Mouse (Mus musculus): ENCODE results near the gene Dedd2. TPM values are rescaled to one million over a fixed set of nuclear protein-coding genes. Genes with fewer than 3 reads are reported as not detected.

Dedd2 gene
- polyA plus RNA-seq, 1 experiment from 2014 or later = 12.2 TPM

- Histone ChIP-seq H3K36me3 (no peaks in the 10 kb centered on the region), H3K27me3 (no peaks in the 10 kb centered on the region), H3K4me3 (peak overlapping the region; percentile 90), H3K27ac (replicated peaks) (peak overlapping the region; percentile 89), H3K9ac (replicated peaks) (no peak overlapping the region), H3K4me2 (replicated peaks) (peak overlapping the region; percentile 92), H3K4me1 (peaks cover 37% of the 10 kb centered on the region), H3K9me3 (no peaks in the 10 kb centered on the region)
- no peak for ATAC-seq (ENCODE audit: low FRiP score, low read depth)
- 14% methylated on average over 8 of the region's 8 CpGs for WGBS
These were observed 31.4 kb upstream of the Dedd2 start for GRCm38 (mm10) chr7:25251822-25252221.

GRCm38 (mm10) chr7:25251071-25251791 lies 30.8 kb upstream of the Dedd2 start:
- ATAC-seq (ENCODE audit: low FRiP score, low read depth) = peak; percentile 17; the same call in 1 of the 2 replicates
- Histone ChIP-seq H3K4me3 (peak overlapping the region; percentile 90), H3K27ac (replicated peaks) (peak overlapping the region; percentile 89), H3K4me2 (replicated peaks) (peak overlapping the region; percentile 92), H3K36me3 (no peaks in the 10 kb centered on the region), H3K9me3 (no peaks in the 10 kb centered on the region), H3K27me3 (no peaks in the 10 kb centered on the region), H3K9ac (replicated peaks) (peak overlapping the region; percentile 83), H3K4me1 (peaks cover 43% of the 10 kb centered on the region)
- WGBS = 2% methylated on average over 22 of the region's 22 CpGs

GRCm38 (mm10) chr7:25250141-25250972 lies 29.9 kb upstream of the Dedd2 start, which contains the start of gene Erf:
TSS of gene Erf (minus strand) at chr7:25250761.
- Histone ChIP-seq H3K4me1 (peaks cover 50% of the 10 kb centered on the region), H3K36me3 (peaks cover 7% of the 10 kb centered on the region), H3K4me2 (replicated peaks) (peak within 1 kb of the TSS; percentile 92), H3K9ac (replicated peaks) (peak within 1 kb of the TSS; percentile 83), H3K9me3 (no peaks in the 10 kb centered on the region), H3K4me3 (peak within 1 kb of the TSS; percentile 90), H3K27me3 (no peaks in the 10 kb centered on the region), H3K27ac (replicated peaks) (peak within 1 kb of the TSS; percentile 89)
- WGBS = under 1% methylated on average over 58 of the region's 81 CpGs
- ATAC-seq (ENCODE audit: low FRiP score, low read depth) = peak; percentile 82

DNA sequence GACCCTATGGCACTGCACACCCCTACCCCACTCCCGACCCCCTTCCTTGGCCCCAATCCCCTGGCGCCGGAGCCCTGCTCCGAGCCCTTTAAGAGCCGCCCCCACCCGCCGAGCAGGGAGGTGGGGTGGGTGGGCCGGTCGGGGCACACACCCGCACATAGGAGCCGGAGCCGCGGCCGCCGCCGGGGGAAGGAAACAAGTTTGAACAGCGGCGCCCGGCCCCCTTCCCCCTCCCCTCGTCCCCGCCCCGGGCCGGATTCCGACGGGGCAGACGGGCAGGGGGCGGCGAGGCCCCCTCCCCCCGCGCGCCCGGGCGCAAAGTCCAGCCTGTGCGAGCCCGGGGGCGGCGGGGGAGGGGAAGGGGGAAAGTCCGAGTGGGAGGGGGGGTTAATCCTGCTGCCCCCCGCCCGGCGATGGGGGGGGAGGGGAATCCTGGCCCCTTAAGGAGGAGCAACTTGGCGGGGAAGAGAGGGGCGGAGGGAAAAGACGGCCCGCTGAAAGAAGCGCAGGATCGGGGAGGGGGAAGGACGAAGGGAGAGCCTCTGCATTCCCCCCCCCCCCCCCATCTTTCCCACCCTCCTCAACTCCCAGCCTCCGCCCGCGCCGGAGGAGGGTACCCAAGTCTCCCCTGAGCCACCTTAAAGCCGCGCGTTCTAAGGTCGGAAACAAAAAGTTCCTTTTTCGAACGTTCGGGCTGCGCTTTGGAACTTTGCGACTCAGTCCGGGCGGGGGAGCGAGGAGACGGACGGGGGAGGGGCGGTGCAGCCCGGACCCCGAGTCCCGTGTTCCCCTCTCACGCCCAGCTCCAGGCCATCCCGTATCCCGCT lies 29.1 kb upstream of the Dedd2 start:
- no peaks in the 10 kb centered on the region for H3K9me3 ChIP-seq
- WGBS = under 1% methylated on average over 31 of the region's 73 CpGs
- H3K36me3 ChIP-seq = peaks cover 16% of the 10 kb centered on the region
- no peaks in the 10 kb centered on the region for H3K27me3 ChIP-seq
- peak; percentile 61 for ATAC-seq (ENCODE audit: low FRiP score, low read depth)
- H3K4me2 ChIP-seq (replicated peaks) = peak overlapping the region; percentile 92
- peak overlapping the region; percentile 83 for H3K9ac ChIP-seq (replicated peaks)
- H3K4me3 ChIP-seq = peak overlapping the region; percentile 90
- H3K4me1 ChIP-seq = peaks cover 50% of the 10 kb centered on the region
- H3K27ac ChIP-seq (replicated peaks) = peak overlapping the region; percentile 89

DNA sequence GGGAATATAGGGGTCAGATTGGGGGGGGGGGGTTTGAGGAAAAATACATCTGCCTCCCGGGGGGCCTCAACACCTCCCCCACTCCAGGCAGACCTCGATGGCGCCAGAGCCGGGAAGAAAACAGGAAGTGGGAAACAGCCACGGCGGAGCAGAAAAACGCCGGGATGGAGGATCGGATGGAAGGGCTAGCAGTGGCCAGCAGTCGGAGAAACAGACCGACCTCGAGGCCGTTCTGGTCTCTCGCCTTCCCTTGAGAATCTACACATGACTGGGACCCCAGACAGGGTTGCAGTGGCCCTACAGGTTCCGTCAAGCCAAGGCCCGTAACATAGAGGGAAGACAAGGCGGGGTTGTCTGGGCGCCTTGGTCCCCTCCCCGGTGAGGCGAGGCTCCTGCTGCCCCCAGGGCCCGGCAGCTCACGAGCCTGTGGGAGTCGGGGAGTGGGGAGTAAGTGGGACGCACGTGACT lies 28.5 kb upstream of the Dedd2 start:
- H3K4me2 ChIP-seq (replicated peaks) = peak overlapping the region; percentile 92
- H3K36me3 ChIP-seq = peaks cover 19% of the 10 kb centered on the region
- peaks cover 50% of the 10 kb centered on the region for H3K4me1 ChIP-seq
- peak overlapping the region; percentile 83 for H3K9ac ChIP-seq (replicated peaks)
- H3K9me3 ChIP-seq = no peaks in the 10 kb centered on the region
- H3K27me3 ChIP-seq = no peaks in the 10 kb centered on the region
- peak overlapping the region; percentile 89 for H3K27ac ChIP-seq (replicated peaks)
- under 1% methylated on average over 25 of the region's 25 CpGs for WGBS
- H3K4me3 ChIP-seq = peak overlapping the region; percentile 90
- no peak; the same call in 1 of the 2 replicates for ATAC-seq (ENCODE audit: low FRiP score, low read depth)

DNA sequence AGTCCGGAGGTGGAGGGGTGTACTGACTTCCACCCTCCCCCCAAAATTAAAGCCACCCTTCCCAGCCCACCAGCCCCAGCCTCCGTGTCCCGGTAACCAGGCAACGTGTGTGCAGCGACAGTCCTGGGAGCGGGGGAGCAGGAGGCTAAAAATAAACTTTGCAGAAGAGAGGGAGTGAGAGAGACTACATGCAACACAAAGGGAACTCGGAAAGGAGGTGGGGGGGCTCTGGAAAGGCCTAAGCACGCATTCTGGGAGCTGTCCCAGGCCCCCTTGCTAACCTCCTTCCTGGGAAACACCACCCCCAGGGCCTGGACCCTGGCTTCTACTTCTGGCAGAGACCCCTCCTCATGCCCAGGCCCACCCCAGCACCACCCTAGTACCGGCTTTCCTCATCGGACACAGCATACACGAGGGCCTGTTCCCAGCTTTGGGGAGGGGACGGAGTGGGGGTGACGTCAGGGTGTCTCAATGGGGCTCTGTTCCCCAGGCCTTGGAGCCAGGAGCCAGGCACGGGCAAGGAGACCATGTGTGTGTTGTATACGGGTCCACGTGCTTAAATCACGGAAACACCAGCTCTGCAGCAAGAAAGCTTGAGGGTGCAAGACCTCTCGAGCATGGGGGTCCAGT lies 27.7 kb upstream of the Dedd2 start:
- Histone ChIP-seq H3K36me3 (peaks cover 19% of the 10 kb centered on the region), H3K9ac (replicated peaks) (peak overlapping the region; percentile 83), H3K27me3 (no peaks in the 10 kb centered on the region), H3K9me3 (no peaks in the 10 kb centered on the region), H3K4me1 (peaks cover 50% of the 10 kb centered on the region), H3K4me3 (peak overlapping the region; percentile 90), H3K27ac (replicated peaks) (peak overlapping the region; percentile 89), H3K4me2 (replicated peaks) (peak overlapping the region; percentile 92)
- ATAC-seq (ENCODE audit: low FRiP score, low read depth) = peak; percentile 16; the same call in 1 of the 2 replicates
- WGBS = under 1% methylated on average over 18 of the region's 18 CpGs

GRCm38 (mm10) chr7:25247498-25247897 lies 27.1 kb upstream of the Dedd2 start:
- 21% methylated on average over 3 of the region's 3 CpGs for WGBS
- H3K27me3 ChIP-seq = no peaks in the 10 kb centered on the region
- H3K4me3 ChIP-seq = peak overlapping the region; percentile 90
- peak overlapping the region; percentile 89 for H3K27ac ChIP-seq (replicated peaks)
- no peak for ATAC-seq (ENCODE audit: low FRiP score, low read depth)
- H3K4me1 ChIP-seq = peaks cover 50% of the 10 kb centered on the region
- H3K9me3 ChIP-seq = no peaks in the 10 kb centered on the region
- H3K36me3 ChIP-seq = peaks cover 25% of the 10 kb centered on the region
- H3K9ac ChIP-seq (replicated peaks) = peak overlapping the region; percentile 83; the same call in 1 of the 2 replicates
- peak overlapping the region; percentile 92 for H3K4me2 ChIP-seq (replicated peaks)

GRCm38 (mm10) chr7:25246759-25247137 lies 26.3 kb upstream of the Dedd2 start:
- Histone ChIP-seq H3K27ac (replicated peaks) (0 out of 2 replicates have a peak overlapping the region, but pooled peaks have one; percentile 10), H3K4me2 (replicated peaks) (peak overlapping the region; percentile 92), H3K4me1 (peaks cover 46% of the 10 kb centered on the region), H3K27me3 (no peaks in the 10 kb centered on the region), H3K9me3 (no peaks in the 10 kb centered on the region), H3K36me3 (peaks cover 26% of the 10 kb centered on the region), H3K9ac (replicated peaks) (peak overlapping the region; percentile 83), H3K4me3 (peak overlapping the region; percentile 90; the same call in 1 of the 2 replicates)
- no peak for ATAC-seq (ENCODE audit: low FRiP score, low read depth)
- WGBS = 68% methylated on average over 4 of the region's 4 CpGs

- WGBS = 86% methylated on average over 20 of the region's 20 CpGs
- H3K9me3 ChIP-seq = no peaks in the 10 kb centered on the region
- peaks cover 26% of the 10 kb centered on the region for H3K36me3 ChIP-seq
- H3K27me3 ChIP-seq = no peaks in the 10 kb centered on the region
- H3K9ac ChIP-seq (replicated peaks) = peak overlapping the region; percentile 37; the same call in 1 of the 2 replicates
- H3K4me2 ChIP-seq (replicated peaks) = peak overlapping the region; percentile 92
- H3K4me1 ChIP-seq = peaks cover 42% of the 10 kb centered on the region
- no peak overlapping the region for H3K4me3 ChIP-seq
- H3K27ac ChIP-seq (replicated peaks) = 0 out of 2 replicates have a peak overlapping the region, but pooled peaks have one; percentile 10
- no peak for ATAC-seq (ENCODE audit: low FRiP score, low read depth)
These were observed 25.8 kb upstream of the Dedd2 start for GRCm38 (mm10) chr7:25246079-25246758.

GRCm38 (mm10) chr7:25244562-25245369 lies 24.4 kb upstream of the Dedd2 start:
- Histone ChIP-seq H3K4me2 (replicated peaks) (no peak overlapping the region), H3K27me3 (no peaks in the 10 kb centered on the region), H3K4me1 (peaks cover 42% of the 10 kb centered on the region), H3K27ac (replicated peaks) (no peak overlapping the region), H3K9ac (replicated peaks) (no peak overlapping the region), H3K36me3 (peaks cover 26% of the 10 kb centered on the region), H3K4me3 (no peak overlapping the region), H3K9me3 (no peaks in the 10 kb centered on the region)
- 89% methylated on average over 28 of the region's 30 CpGs for WGBS
- no peak for ATAC-seq (ENCODE audit: low FRiP score, low read depth)
